Mouse (Mus musculus) stomach, postnatal 0 days (tissue): ENCODE measurements at regions not wholly inside any gene's neighbourhood (a gene's known extent, or its start where the extent isn't known, plus 50 kb on each side); places are given as distances from the start of the nearest gene placed in this dataset.

Experiments
- ATAC-seq: fragments of 200-750 bp; cut with Nextera tagmentation; 2 replicates; pipeline ENCODE4 v1.8.0; 2017; ENCODE audit not compliant: low FRiP score, low TSS enrichment
- DNase-seq: peaks from one replicate; pipeline ENCODE4 v3.0.0-alpha.2; 2016; ENCODE audit warnings: low spot score
- H3K27ac ChIP-seq: fragments of 300-500 bp; sonication (generic); replicated peaks from 2 replicates; pipeline ENCODE4 v1.5.1; 2014; ENCODE audit warnings: mild to moderate bottlenecking, control low read depth
- H3K27me3 ChIP-seq: fragments of 300-500 bp; sonication (generic); 2 replicates; pipeline ENCODE4 v1.6.1; 2014; ENCODE audit warnings: low read length; ENCODE audit not compliant: control insufficient read depth, insufficient read depth
- H3K36me3 ChIP-seq: fragments of 300-500 bp; sonication (generic); 2 replicates; pipeline ENCODE4 v1.6.1; 2014; ENCODE audit warnings: low read length, mixed read lengths; ENCODE audit not compliant: control insufficient read depth, insufficient read depth
- H3K4me1 ChIP-seq: fragments of 300-500 bp; sonication (generic); replicated peaks from 2 replicates; pipeline ENCODE4 v1.6.1; 2014; ENCODE audit warnings: antibody characterized with exemption; ENCODE audit not compliant: control insufficient read depth, insufficient read depth
- H3K4me2 ChIP-seq: fragments of 300-500 bp; sonication (generic); replicated peaks from 2 replicates; pipeline ENCODE4 v1.6.1; 2014; ENCODE audit warnings: low read depth, mild to moderate bottlenecking, control low read depth, moderate library complexity
- H3K4me3 ChIP-seq: fragments of 300-500 bp; sonication (generic); 2 replicates; pipeline ENCODE4 v1.5.1; 2014; ENCODE audit warnings: low read depth, low read length, control low read depth
- H3K9ac ChIP-seq: fragments of 300-500 bp; sonication (generic); 2 replicates; pipeline ENCODE4 v1.6.1; 2014; ENCODE audit warnings: mild to moderate bottlenecking, low read length, control low read depth, mixed read lengths
- H3K9me3 ChIP-seq: fragments of 300-500 bp; sonication (generic); 2 replicates; pipeline ENCODE4 v1.6.1; 2016; ENCODE audit warnings: low read length; ENCODE audit not compliant: control insufficient read depth
- CTCF ChIP-seq: IDR thresholded peaks from 2 replicates; pipeline ENCODE4 v1.5.1; 2016; ENCODE audit warnings: antibody characterized with exemption, low read depth, mild to moderate bottlenecking, moderate library complexity
- EP300 ChIP-seq: optimal IDR thresholded peaks from 2 replicates; pipeline ENCODE3; 2016; ENCODE audit warnings: antibody characterized with exemption
- WGBS: fragments of 180-500 bp; shearing (Covaris S2); extraction: QIAGEN DNeasy Blood & Tissue Kit; methylation state at CpG from one replicate; pipeline ENCODE4 v1.1.7; 2014; 5-methylcytosine and 5-hydroxymethylcytosine counted together

GRCm38 (mm10) chr16:78015401-78015800, 285.9 kb upstream of the Cxadr start:
- Histone ChIP-seq H3K4me1 (no peaks in the 10 kb centered on the region), H3K27ac (no peak overlapping the region), H3K36me3 (no peaks in the 10 kb centered on the region), H3K27me3 (no peaks in the 10 kb centered on the region), H3K9me3 (no peaks in the 10 kb centered on the region), H3K4me2 (no peak overlapping the region), H3K9ac (no peak overlapping the region), H3K4me3 (no peak overlapping the region)
- TF ChIP-seq CTCF (no peak), EP300 (no peak)
- no peak for DNase-seq
- no peak for ATAC-seq
- 51% methylated on average over 2 of the region's 2 CpGs for WGBS

DNA sequence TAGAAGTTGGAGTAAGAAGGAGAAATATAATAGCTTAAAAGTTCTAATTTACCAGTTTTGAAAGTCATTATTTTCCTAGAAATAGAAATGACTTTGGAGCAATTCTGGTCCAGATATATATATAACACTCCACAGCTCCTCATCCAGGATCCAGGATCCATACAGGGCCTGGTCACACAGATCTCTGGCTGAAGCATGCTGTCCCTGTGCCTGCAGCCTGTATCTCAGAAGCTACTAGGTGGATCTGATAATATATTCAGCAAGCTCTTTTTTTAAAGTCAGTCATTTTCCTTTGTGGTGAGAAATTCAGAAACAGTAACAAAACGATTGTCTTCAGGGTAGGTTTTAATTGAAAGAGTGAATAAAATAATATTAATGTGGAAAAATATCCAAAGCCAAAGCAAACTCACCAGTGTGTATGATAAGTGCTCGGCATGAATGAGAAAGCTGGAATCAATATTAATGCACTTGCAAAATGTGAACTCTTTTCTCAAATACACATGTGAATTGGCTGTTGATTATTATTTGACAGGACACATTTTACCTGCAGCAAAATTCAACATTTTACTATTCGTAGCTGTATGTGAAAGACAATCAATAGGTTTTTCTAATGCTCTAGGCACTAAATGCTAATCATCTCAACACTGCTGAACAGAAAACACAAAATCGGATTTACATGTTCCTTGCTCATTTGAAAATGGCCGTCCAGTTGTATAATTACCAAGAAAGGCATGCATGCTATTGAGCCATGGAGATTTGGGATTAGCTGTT, 288.1 kb upstream of the Cxadr start:
- H3K4me1 ChIP-seq: no peaks in the 10 kb centered on the region
- DNase-seq (no peak), ATAC-seq (no peak)
- no peaks in the 10 kb centered on the region for H3K27me3 ChIP-seq
- no peak overlapping the region for H3K4me3 ChIP-seq
- H3K9ac ChIP-seq: no peak overlapping the region
- no peaks in the 10 kb centered on the region for H3K9me3 ChIP-seq
- no peak overlapping the region for H3K27ac ChIP-seq
- no peaks in the 10 kb centered on the region for H3K36me3 ChIP-seq
- WGBS: 82% methylated on average over 5 of the region's 5 CpGs
- H3K4me2 ChIP-seq: no peak overlapping the region
- TF ChIP-seq EP300 (no peak), CTCF (no peak)

- no peak overlapping the region for H3K27ac ChIP-seq
- 80% methylated on average over 5 of the region's 5 CpGs for WGBS
- no peaks in the 10 kb centered on the region for H3K9me3 ChIP-seq
- no peak overlapping the region for H3K4me2 ChIP-seq
- H3K4me3 ChIP-seq: no peak overlapping the region
- no peaks in the 10 kb centered on the region for H3K27me3 ChIP-seq
- DNase-seq: no peak
- no peak for ATAC-seq
- no peaks in the 10 kb centered on the region for H3K4me1 ChIP-seq
- no peak overlapping the region for H3K9ac ChIP-seq
- H3K36me3 ChIP-seq: no peaks in the 10 kb centered on the region
- TF ChIP-seq EP300 (no peak), CTCF (no peak)
Observed at GRCm38 (mm10) chr16:78004016-78004415, 297.3 kb upstream of the Cxadr start.

- no peak overlapping the region for H3K9ac ChIP-seq
- no peak overlapping the region for H3K4me2 ChIP-seq
- no peak overlapping the region for H3K27ac ChIP-seq
- H3K4me1 ChIP-seq: no peaks in the 10 kb centered on the region
- no peak for ATAC-seq
- H3K4me3 ChIP-seq: no peak overlapping the region
- H3K36me3 ChIP-seq: no peaks in the 10 kb centered on the region
- DNase-seq: no peak
- TF ChIP-seq CTCF (no peak), EP300 (no peak)
- H3K9me3 ChIP-seq: no peaks in the 10 kb centered on the region
- H3K27me3 ChIP-seq: no peaks in the 10 kb centered on the region
- WGBS: 75% methylated on average over 4 of the region's 4 CpGs
Observed at GRCm38 (mm10) chr16:77992986-77993385, 308.3 kb upstream of the Cxadr start.

DNA sequence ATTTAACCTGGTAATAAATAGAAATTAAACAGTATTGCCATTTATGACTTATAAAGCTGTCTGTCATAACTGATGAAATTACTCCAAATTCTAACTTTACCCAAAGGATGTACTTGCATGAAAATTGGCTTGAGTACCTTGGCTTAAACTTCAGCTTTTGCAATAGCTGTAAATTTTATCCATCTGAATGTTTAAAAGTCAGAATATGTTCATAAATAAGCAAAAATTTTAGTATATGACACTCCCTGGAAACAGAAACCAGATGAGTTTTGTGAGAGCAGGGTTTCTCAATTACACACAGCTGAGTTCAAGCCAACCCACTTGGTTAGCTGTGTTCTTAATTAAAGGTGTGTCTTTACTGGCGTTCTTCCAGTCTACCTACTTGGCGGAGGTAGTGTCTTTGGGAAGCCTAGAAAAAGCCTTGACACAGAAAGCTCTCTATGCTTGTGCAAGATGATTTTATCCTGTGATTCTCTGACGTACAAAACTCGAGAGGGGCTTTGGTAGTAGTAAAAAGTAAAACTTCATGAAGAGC, 311.4 kb upstream of the Cxadr start:
- TF ChIP-seq EP300 (no peak), CTCF (no peak)
- no peaks in the 10 kb centered on the region for H3K4me1 ChIP-seq
- no peak overlapping the region for H3K9ac ChIP-seq
- H3K36me3 ChIP-seq: no peaks in the 10 kb centered on the region
- H3K27me3 ChIP-seq: no peaks in the 10 kb centered on the region
- H3K9me3 ChIP-seq: no peaks in the 10 kb centered on the region
- no peak for DNase-seq
- 61% methylated on average over 4 of the region's 4 CpGs for WGBS
- ATAC-seq: no peak
- H3K4me3 ChIP-seq: no peak overlapping the region
- H3K27ac ChIP-seq: no peak overlapping the region
- no peak overlapping the region for H3K4me2 ChIP-seq

DNA sequence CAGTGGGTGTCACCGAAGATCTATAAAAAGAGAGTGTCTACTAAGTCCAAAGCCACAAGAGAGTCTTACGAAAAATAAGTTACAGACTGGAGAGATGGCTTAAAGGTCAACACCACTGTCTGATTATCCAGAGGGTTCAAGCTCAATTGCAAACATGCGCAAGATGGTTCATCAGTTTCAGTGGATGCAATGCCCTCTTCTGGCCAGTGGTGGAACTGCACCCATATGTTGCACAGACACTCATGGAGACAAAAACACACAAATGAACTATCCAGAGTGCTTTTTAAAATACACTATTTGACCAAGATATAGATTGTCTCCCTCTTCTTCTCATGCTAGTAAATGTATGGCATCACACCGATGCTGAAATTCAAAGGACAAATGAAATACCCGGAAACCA, 312.1 kb upstream of the Cxadr start:
- H3K9ac ChIP-seq: no peak overlapping the region
- no peaks in the 10 kb centered on the region for H3K36me3 ChIP-seq
- H3K4me3 ChIP-seq: no peak overlapping the region
- no peaks in the 10 kb centered on the region for H3K4me1 ChIP-seq
- H3K27ac ChIP-seq: no peak overlapping the region
- TF ChIP-seq EP300 (no peak), CTCF (peak; percentile 64)
- 98% methylated on average over 5 of the region's 5 CpGs for WGBS
- H3K9me3 ChIP-seq: no peaks in the 10 kb centered on the region
- H3K4me2 ChIP-seq: no peak overlapping the region
- ATAC-seq (no peak), DNase-seq (no peak)
- H3K27me3 ChIP-seq: no peaks in the 10 kb centered on the region
